Mouse (Mus musculus) thymus, adult 2 months (tissue): ENCODE data around the gene Poglut1. TPM values are rescaled to one million over a fixed set of nuclear protein-coding genes. Genes with fewer than 3 reads are reported as not detected.
A peak's percentile ranks its signal among the peaks of the same experiment; 100 is the strongest.
"Not testable (repeated sequence)": the region's sequence is repeated elsewhere in the genome, so short reads cannot be mapped to it uniquely, and the experiment has no call there.

Experiments used
- DNase-seq: peaks from one replicate; pipeline ENCODE4 v3.0.0; 2021
- H3K27ac ChIP-seq: fragments of 200-500 bp; 2 replicates; pipeline ENCODE4 v1.5.1; 2012; ENCODE audit warnings: low read length, control low read depth; ENCODE audit not compliant: control insufficient read depth, insufficient read depth
- H3K27me3 ChIP-seq: fragments of 200-500 bp; 2 replicates; pipeline ENCODE4 v1.6.1; 2012; ENCODE audit warnings: mild to moderate bottlenecking, low read length, moderate library complexity, mixed read lengths; ENCODE audit not compliant: control insufficient read depth, insufficient read depth
- H3K36me3 ChIP-seq: fragments of 200-500 bp; 2 replicates; pipeline ENCODE4 v1.6.1; 2012; ENCODE audit warnings: mild to moderate bottlenecking, low read length, moderate library complexity; ENCODE audit not compliant: control insufficient read depth, insufficient read depth
- H3K4me1 ChIP-seq: fragments of 200-500 bp; replicated peaks from 2 replicates; pipeline ENCODE4 v1.6.1; 2012; ENCODE audit warnings: low read length; ENCODE audit not compliant: control insufficient read depth, insufficient read depth
- H3K4me3 ChIP-seq: fragments of 200-500 bp; 2 replicates; pipeline ENCODE4 v1.5.1; 2012; ENCODE audit warnings: mild to moderate bottlenecking, low read length, control low read depth, moderate library complexity; ENCODE audit not compliant: control insufficient read depth, insufficient read depth
- CTCF ChIP-seq: fragments of 200-500 bp; IDR thresholded peaks from 2 replicates; pipeline ENCODE4 v1.5.1; 2012; ENCODE audit warnings: mild to moderate bottlenecking, control low read depth, low read length, moderate library complexity, borderline replicate concordance; ENCODE audit not compliant: control insufficient read depth, poor library complexity, insufficient read depth; ENCODE audit errors: extremely low read depth
- POLR2A ChIP-seq: fragments of 200-500 bp; IDR thresholded peaks from 2 replicates; pipeline ENCODE4 v1.6.1; 2012; ENCODE audit warnings: mild to moderate bottlenecking, low read length, control low read depth, moderate library complexity; ENCODE audit not compliant: control insufficient read depth, poor library complexity, insufficient read depth; ENCODE audit errors: extremely low read depth
- WGBS: fragments of 180-500 bp; shearing (Covaris S2); methylation state at CpG from one replicate; pipeline ENCODE4 v1.1.7; 2018; 5-methylcytosine and 5-hydroxymethylcytosine counted together
- polyA plus RNA-seq: library from polyadenylated mRNA; depleted of rRNA; stranded (reverse); fragments of >200 nt; gene quantifications from 2 replicates; pipeline ENCODE4 v1.2.3, GENCODE M21; 2012

Poglut1 gene
- polyA plus RNA-seq, 1 experiment, result 34.8 TPM

GRCm38 (mm10) chr16:38492551-38492950 lies 57.5 kb downstream of the Poglut1 start:
- Histone ChIP-seq H3K4me1 (no peaks in the 10 kb centered on the region), H3K36me3 (peaks cover 4% of the 10 kb centered on the region; the same call in 1 of the 2 replicates), H3K27me3 (no peaks in the 10 kb centered on the region), H3K4me3 (no peak overlapping the region), H3K27ac (no peak overlapping the region)
- no peak for DNase-seq
- WGBS, result 93% methylated on average over 3 of the region's 3 CpGs
- TF ChIP-seq CTCF (no peak), POLR2A (no peak)

- Histone ChIP-seq H3K27ac (no peak overlapping the region), H3K4me3 (peak overlapping the region; percentile 46), H3K4me1 (peaks cover 13% of the 10 kb centered on the region), H3K36me3 (no peaks in the 10 kb centered on the region), H3K27me3 (no peaks in the 10 kb centered on the region)
- peak; percentile 7 for DNase-seq
- 16% methylated on average over 42 of the region's 42 CpGs for WGBS
- no peak for TF ChIP-seq CTCF
- no peak for TF ChIP-seq POLR2A
Observed at GRCm38 (mm10) chr16:38483582-38484309, 66.3 kb downstream of the Poglut1 start.

GRCm38 (mm10) chr16:38482780-38483562 lies 67.1 kb downstream of the Poglut1 start:
- H3K36me3 ChIP-seq, result no peaks in the 10 kb centered on the region
- no peaks in the 10 kb centered on the region for H3K27me3 ChIP-seq
- peak; percentile 32 for DNase-seq
- WGBS, result 25% methylated on average over 32 of the region's 32 CpGs
- H3K4me1 ChIP-seq, result peaks cover 13% of the 10 kb centered on the region
- H3K27ac ChIP-seq, result no peak overlapping the region
- TF ChIP-seq POLR2A (no peak), CTCF (no peak)
- H3K4me3 ChIP-seq, result peak overlapping the region; percentile 46

- 84% methylated on average over 4 of the region's 4 CpGs for WGBS
- TF ChIP-seq POLR2A (no peak), CTCF (no peak)
- H3K27ac ChIP-seq, result no peak overlapping the region
Observed at GRCm38 (mm10) chr16:38481327-38481726, 68.7 kb downstream of the Poglut1 start.

GRCm38 (mm10) chr16:38478296-38478695 lies 71.8 kb downstream of the Poglut1 start:
- WGBS, result 93% methylated on average over 3 of the region's 3 CpGs
- peaks cover 17% of the 10 kb centered on the region for H3K4me1 ChIP-seq
- H3K4me3 ChIP-seq, result no peak overlapping the region
- TF ChIP-seq CTCF (no peak), POLR2A (no peak)
- H3K27ac ChIP-seq, result no peak overlapping the region
- no peaks in the 10 kb centered on the region for H3K36me3 ChIP-seq
- H3K27me3 ChIP-seq, result no peaks in the 10 kb centered on the region
- no peak for DNase-seq

More at GRCm38 (mm10) chr16:38481327-38481726, 68.7 kb downstream of the Poglut1 start:
- Histone ChIP-seq H3K36me3 (no peaks in the 10 kb centered on the region), H3K4me3 (no peak overlapping the region), H3K4me1 (peaks cover 22% of the 10 kb centered on the region), H3K27me3 (no peaks in the 10 kb centered on the region)
- DNase-seq, result no peak

GRCm38 (mm10) chr16:38477241-38477608 lies 72.8 kb downstream of the Poglut1 start:
- H3K27me3 ChIP-seq, H3K36me3 ChIP-seq, DNase-seq, H3K27ac ChIP-seq: not testable (repeated sequence)
- 82% methylated on average over 14 of the region's 14 CpGs for WGBS
- H3K4me1 ChIP-seq, result peaks cover 13% of the 10 kb centered on the region
- H3K4me3 ChIP-seq, result 0 out of 2 replicates have a peak overlapping the region, but pooled peaks have one; percentile 69
